Mouse (Mus musculus) liver, postnatal 0 days (tissue): ENCODE data around the gene Ccdc71. TPM values are rescaled to one million over a fixed set of nuclear protein-coding genes. Genes with fewer than 3 reads are reported as not detected.

ENCODE experiments used
- ATAC-seq: fragments of 200-750 bp; cut with Nextera tagmentation; 2 replicates; pipeline ENCODE4 v1.8.0; 2017; ENCODE audit warnings: mild to moderate bottlenecking, moderate library complexity
- DNase-seq: peaks from one replicate; pipeline ENCODE4 v3.0.0-alpha.2; 2016
- H3K27ac ChIP-seq: fragments of 300-500 bp; sonication (generic); 2 replicates; pipeline ENCODE4 v1.5.1; 2014; ENCODE audit warnings: antibody characterized with exemption, moderate library complexity, mild to moderate bottlenecking, low read depth
- H3K27me3 ChIP-seq: fragments of 300-500 bp; sonication (generic); 2 replicates; pipeline ENCODE4 v1.6.1; 2014; ENCODE audit warnings: low read length, control low read depth, mixed read lengths; ENCODE audit not compliant: insufficient read depth
- H3K36me3 ChIP-seq: fragments of 300-500 bp; sonication (generic); replicated peaks from 2 replicates; pipeline ENCODE4 v1.6.1; 2014; ENCODE audit warnings: mild to moderate bottlenecking, control low read depth, low read length, moderate library complexity, mixed read lengths; ENCODE audit not compliant: insufficient read depth
- H3K4me1 ChIP-seq: fragments of 300-500 bp; sonication (generic); 2 replicates; pipeline ENCODE4 v1.6.1; 2014; ENCODE audit warnings: antibody characterized with exemption, mild to moderate bottlenecking, control low read depth; ENCODE audit not compliant: insufficient read depth
- H3K4me2 ChIP-seq: fragments of 300-500 bp; sonication (generic); 2 replicates; pipeline ENCODE4 v1.6.1; 2014; ENCODE audit warnings: low read depth, mild to moderate bottlenecking, low read length, moderate library complexity, mixed read lengths
- H3K4me3 ChIP-seq: fragments of 300-500 bp; sonication (generic); 2 replicates; pipeline ENCODE4 v1.5.1; 2014; ENCODE audit warnings: low read depth, low read length
- H3K9ac ChIP-seq: fragments of 300-500 bp; sonication (generic); replicated peaks from 2 replicates; pipeline ENCODE4 v1.6.1; 2014; ENCODE audit warnings: mild to moderate bottlenecking, moderate library complexity
- H3K9me3 ChIP-seq: fragments of 300-500 bp; sonication (generic); 2 replicates; pipeline ENCODE4 v1.6.1; 2016; ENCODE audit warnings: mild to moderate bottlenecking, control low read depth, low read length, mixed read lengths
- CTCF ChIP-seq: sonication (generic); IDR thresholded peaks from 2 replicates; pipeline ENCODE4 v1.5.1; 2016; ENCODE audit warnings: antibody characterized with exemption, low read depth
- EP300 ChIP-seq: IDR thresholded peaks from 2 replicates; pipeline ENCODE4 v1.6.1; 2016; ENCODE audit warnings: antibody characterized with exemption, low read depth, mild to moderate bottlenecking
- WGBS: fragments of 180-500 bp; shearing (Covaris S2); extraction: QIAGEN DNeasy Blood & Tissue Kit; methylation state at CpG from one replicate; pipeline ENCODE4 v1.1.7; 2014; ENCODE audit not compliant: insufficient replicate concordance; 5-methylcytosine and 5-hydroxymethylcytosine counted together
- polyA plus RNA-seq: library from polyadenylated mRNA; unstranded; fragments of >200 nt; fragmentation: Nextera tagmentation; extraction: Ambion mirVana; gene quantifications from 2 replicates; pipeline ENCODE4 v1.2.1, GENCODE M21; 2015

The Ccdc71 gene
- polyA plus RNA-seq, 1 experiment from 2014 or later, result 16.1 TPM

DNA sequence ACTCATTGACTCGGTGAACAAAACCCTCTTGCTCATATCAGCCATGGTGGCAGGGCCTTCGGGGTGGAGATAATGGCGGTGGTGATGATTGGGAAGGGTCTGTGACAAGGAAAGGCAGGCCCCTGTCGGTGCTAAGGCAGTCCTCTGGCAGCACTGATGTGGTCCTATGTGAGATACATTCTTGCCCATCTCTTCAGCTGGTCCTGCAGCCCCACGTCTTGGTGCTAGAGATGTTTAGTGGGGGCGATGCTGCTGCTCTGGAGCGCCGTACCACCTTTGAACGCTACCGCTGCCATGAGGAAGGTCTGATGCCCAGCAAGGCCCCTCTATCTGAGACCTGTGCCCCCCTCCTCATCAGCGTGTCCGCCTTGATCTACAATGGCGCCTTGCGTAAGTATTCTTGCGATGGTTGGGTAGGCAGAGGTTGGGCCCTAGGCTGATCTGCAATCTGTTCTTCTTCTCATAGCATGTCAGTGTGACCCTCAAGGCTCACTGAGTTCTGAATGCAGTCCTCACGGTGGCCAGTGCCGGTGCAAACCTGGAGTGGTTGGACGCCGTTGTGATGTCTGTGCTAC, 25.1 kb downstream of the Ccdc71 start:
- H3K36me3 ChIP-seq, result peaks cover 4% of the 10 kb centered on the region; the same call in 1 of the 2 replicates
- ATAC-seq (no peak), DNase-seq (no peak)
- TF ChIP-seq EP300 (no peak), CTCF (no peak)
- no peak overlapping the region for H3K27ac ChIP-seq
- no peaks in the 10 kb centered on the region for H3K27me3 ChIP-seq
- H3K9ac ChIP-seq, result no peak overlapping the region
- peaks cover 7% of the 10 kb centered on the region for H3K4me1 ChIP-seq
- WGBS, result 91% methylated on average over 19 of the region's 19 CpGs
- no peak overlapping the region for H3K4me2 ChIP-seq
- H3K4me3 ChIP-seq, result no peak overlapping the region
- no peaks in the 10 kb centered on the region for H3K9me3 ChIP-seq

DNA sequence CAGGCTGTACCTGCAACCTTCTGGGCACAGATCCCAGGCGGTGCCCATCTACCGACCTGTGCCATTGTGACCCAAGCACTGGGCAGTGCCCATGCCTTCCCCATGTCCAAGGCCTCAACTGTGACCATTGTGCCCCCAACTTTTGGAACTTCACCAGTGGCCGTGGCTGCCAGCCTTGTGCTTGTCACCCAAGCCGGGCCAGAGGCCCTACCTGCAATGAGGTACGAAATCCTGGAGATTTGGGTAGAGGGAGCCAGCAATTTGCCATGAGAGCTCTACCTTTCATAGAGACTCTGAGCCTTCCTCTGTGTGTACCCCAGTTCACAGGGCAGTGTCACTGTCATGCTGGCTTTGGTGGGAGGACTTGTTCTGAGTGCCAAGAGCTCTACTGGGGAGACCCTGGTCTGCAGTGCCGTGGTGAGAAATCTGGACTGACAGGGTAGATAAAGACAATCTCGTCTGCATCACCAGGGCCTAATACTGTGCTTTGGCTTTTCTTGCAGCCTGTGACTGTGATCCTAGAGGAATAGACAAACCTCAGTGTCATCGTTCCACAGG, 26.7 kb downstream of the Ccdc71 start:
- no peaks in the 10 kb centered on the region for H3K27me3 ChIP-seq
- 84% methylated on average over 8 of the region's 8 CpGs for WGBS
- no peak overlapping the region for H3K27ac ChIP-seq
- peaks cover 5% of the 10 kb centered on the region; the same call in 1 of the 2 replicates for H3K36me3 ChIP-seq
- TF ChIP-seq CTCF, result no peak
- TF ChIP-seq EP300, result no peak
- no peak overlapping the region for H3K9ac ChIP-seq
- DNase-seq, result no peak
- no peak overlapping the region for H3K4me2 ChIP-seq
- H3K9me3 ChIP-seq, result no peaks in the 10 kb centered on the region
- no peak for ATAC-seq
- peaks cover 13% of the 10 kb centered on the region for H3K4me1 ChIP-seq
- no peak overlapping the region for H3K4me3 ChIP-seq

DNA sequence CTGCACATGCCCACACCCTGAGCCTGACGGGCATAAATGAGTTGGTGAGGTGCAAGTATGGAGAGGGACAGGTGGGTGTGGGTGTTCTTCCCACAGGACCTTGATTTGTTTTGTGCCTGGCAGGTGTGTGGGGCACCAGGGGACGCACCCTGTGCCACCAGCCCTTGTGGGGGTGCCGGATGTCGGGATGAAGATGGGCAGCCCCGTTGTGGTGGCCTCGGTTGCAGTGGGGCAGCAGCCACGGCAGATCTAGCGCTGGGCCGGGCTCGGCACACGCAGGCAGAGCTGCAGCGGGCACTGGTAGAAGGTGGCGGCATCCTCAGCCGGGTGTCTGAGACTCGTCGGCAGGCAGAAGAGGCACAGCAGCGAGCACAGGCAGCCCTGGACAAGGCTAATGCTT, 28.1 kb downstream of the Ccdc71 start:
- Histone ChIP-seq H3K4me2 (no peak overlapping the region), H3K9ac (no peak overlapping the region), H3K4me1 (peaks cover 20% of the 10 kb centered on the region), H3K27ac (no peak overlapping the region), H3K36me3 (peaks cover 19% of the 10 kb centered on the region), H3K9me3 (no peaks in the 10 kb centered on the region), H3K4me3 (no peak overlapping the region), H3K27me3 (no peaks in the 10 kb centered on the region)
- ATAC-seq (no peak), DNase-seq (no peak)
- WGBS, result 92% methylated on average over 17 of the region's 17 CpGs
- no peak for TF ChIP-seq CTCF
- TF ChIP-seq EP300, result no peak

DNA sequence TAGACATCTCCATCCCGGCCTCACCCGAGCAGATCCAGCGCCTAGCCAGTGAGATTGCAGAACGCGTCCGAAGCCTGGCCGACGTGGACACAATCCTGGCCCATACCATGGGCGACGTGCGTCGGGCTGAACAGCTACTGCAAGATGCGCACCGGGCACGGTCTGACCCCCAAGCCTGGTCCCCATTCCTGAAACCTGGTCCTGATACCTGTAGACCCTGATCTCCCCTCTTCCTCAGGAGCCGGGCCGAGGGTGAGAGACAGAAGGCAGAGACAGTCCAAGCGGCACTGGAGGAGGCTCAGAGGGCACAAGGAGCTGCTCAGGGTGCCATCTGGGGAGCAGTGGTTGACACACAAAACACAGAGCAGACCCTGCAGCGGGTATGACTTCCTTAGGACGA, 28.9 kb downstream of the Ccdc71 start:
- DNase-seq, result no peak
- TF ChIP-seq CTCF (no peak), EP300 (no peak)
- no peak overlapping the region for H3K4me3 ChIP-seq

DNA sequence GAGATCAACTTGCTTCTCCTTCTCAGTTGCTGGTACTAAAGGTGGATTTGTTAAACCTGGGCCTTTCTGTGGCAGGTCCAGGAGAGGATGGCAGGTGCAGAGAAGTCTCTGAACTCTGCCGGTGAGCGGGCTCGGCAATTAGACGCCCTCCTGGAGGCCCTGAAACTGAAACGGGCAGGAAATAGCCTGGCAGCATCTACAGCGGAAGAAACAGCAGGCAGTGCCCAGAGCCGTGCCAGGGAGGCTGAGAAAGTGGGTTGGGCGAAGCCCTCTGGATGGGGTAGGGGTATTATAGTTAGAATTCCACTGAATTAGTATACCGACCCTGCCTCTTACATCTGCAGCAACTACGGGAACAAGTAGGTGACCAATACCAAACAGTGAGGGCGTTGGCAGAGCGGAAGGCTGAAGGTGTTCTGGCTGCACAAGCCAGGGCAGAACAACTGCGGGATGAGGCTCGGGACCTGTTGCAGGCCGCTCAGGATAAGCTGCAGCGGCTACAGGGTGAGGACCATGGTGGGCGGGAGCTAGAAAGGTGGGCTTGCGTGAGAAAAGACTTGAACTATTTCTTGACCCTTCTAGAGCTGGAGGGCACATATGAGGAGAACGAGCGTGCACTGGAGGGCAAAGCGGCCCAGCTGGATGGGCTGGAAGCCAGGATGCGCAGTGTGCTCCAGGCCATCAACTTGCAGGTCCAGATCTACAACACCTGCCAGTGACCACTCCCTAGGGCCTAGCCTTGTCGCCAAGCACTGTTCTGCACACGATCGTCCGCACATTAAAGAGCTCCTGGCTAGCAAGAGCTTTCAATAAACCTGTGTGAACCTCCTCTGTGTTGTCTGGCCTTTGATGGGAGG, 29.6 kb downstream of the Ccdc71 start:
- H3K4me1 ChIP-seq, result peaks cover 20% of the 10 kb centered on the region
- H3K9ac ChIP-seq, result peak overlapping the region; percentile 97; the same call in 1 of the 2 replicates
- ATAC-seq (no peak), DNase-seq (no peak)
- H3K27ac ChIP-seq, result peak overlapping the region; percentile 99
- H3K4me2 ChIP-seq, result peak overlapping the region; percentile 90
- peaks cover 34% of the 10 kb centered on the region for H3K36me3 ChIP-seq
- H3K4me3 ChIP-seq, result peak overlapping the region; percentile 88
- 66% methylated on average over 26 of the region's 26 CpGs for WGBS
- no peaks in the 10 kb centered on the region for H3K27me3 ChIP-seq
- TF ChIP-seq CTCF, result no peak
- no peak for TF ChIP-seq EP300
- H3K9me3 ChIP-seq, result no peaks in the 10 kb centered on the region

More for the DNA sequence above, 28.9 kb downstream of the Ccdc71 start:
- H3K36me3 ChIP-seq, result peaks cover 27% of the 10 kb centered on the region
- no peaks in the 10 kb centered on the region for H3K27me3 ChIP-seq
- H3K9me3 ChIP-seq, result no peaks in the 10 kb centered on the region
- no peak overlapping the region for H3K4me2 ChIP-seq
- H3K27ac ChIP-seq, result peak overlapping the region; percentile 99; the same call in 1 of the 2 replicates
- WGBS, result 92% methylated on average over 20 of the region's 20 CpGs
- ATAC-seq, result no peak
- H3K9ac ChIP-seq, result no peak overlapping the region
- peaks cover 20% of the 10 kb centered on the region for H3K4me1 ChIP-seq
